Mouse (Mus musculus): Measurements from ENCODE around the gene CK137956. TPM values are rescaled to one million over a fixed set of nuclear protein-coding genes. Genes with fewer than 3 reads are reported as not detected.

CK137956 gene
- polyA plus RNA-seq (2016; fragmentation: Nextera tagmentation; extraction: Ambion mirVana), result 0.33 and 0.36 TPM in 2 replicates

- no peaks in the 10 kb centered on the region for H3K36me3 ChIP-seq (replicated peaks)
- no peak within 1 kb of the TSS for H3K9ac ChIP-seq
- H3K4me1 ChIP-seq, result peaks cover 9% of the 10 kb centered on the region; the same call in 1 of the 2 replicates
- no peak for ATAC-seq (ENCODE audit: low FRiP score)
- no peaks in the 10 kb centered on the region for H3K9me3 ChIP-seq
- H3K27me3 ChIP-seq, result peaks cover 49% of the 10 kb centered on the region
- 3% methylated on average over 39 of the region's 39 CpGs for WGBS
- H3K27ac ChIP-seq, result no peak within 1 kb of the TSS
- 0 out of 2 replicates have a peak within 1 kb of the TSS, but pooled peaks have one; percentile 4 for H3K4me3 ChIP-seq (replicated peaks)
- H3K4me2 ChIP-seq, result peak within 1 kb of the TSS; percentile 40
Measured at GRCm38 (mm10) chr4:127970901-127971868, at the start of gene CK137956. CK137956 (minus strand) TSS chr4:127970951.

GRCm38 (mm10) chr4:128019465-128019864 lies 48.7 kb upstream of the CK137956 start:
- no peaks in the 10 kb centered on the region; the same call in 1 of the 2 replicates for H3K4me1 ChIP-seq
- H3K4me3 ChIP-seq (replicated peaks), result no peak overlapping the region
- H3K9me3 ChIP-seq, result no peaks in the 10 kb centered on the region
- no peaks in the 10 kb centered on the region for H3K27me3 ChIP-seq
- H3K4me2 ChIP-seq, result no peak overlapping the region
- H3K9ac ChIP-seq, result no peak overlapping the region
- no peak for ATAC-seq (ENCODE audit: low FRiP score)
- WGBS, result 69% methylated on average over 2 of the region's 2 CpGs
- H3K27ac ChIP-seq, result no peak overlapping the region
- H3K36me3 ChIP-seq (replicated peaks), result no peaks in the 10 kb centered on the region

- H3K27me3 ChIP-seq, result no peaks in the 10 kb centered on the region
- no peaks in the 10 kb centered on the region for H3K36me3 ChIP-seq (replicated peaks)
- no peaks in the 10 kb centered on the region for H3K9me3 ChIP-seq
- H3K4me3 ChIP-seq (replicated peaks), result no peak overlapping the region
- H3K9ac ChIP-seq, result no peak overlapping the region
- no peak for ATAC-seq (ENCODE audit: low FRiP score)
- H3K4me1 ChIP-seq, result no peaks in the 10 kb centered on the region
- H3K4me2 ChIP-seq, result no peak overlapping the region
- no peak overlapping the region for H3K27ac ChIP-seq
- 63% methylated on average over 3 of the region's 3 CpGs for WGBS
Measured at GRCm38 (mm10) chr4:128004797-128005452, 34.2 kb upstream of the CK137956 start.

GRCm38 (mm10) chr4:128002638-128003101 lies 31.9 kb upstream of the CK137956 start:
- Histone ChIP-seq H3K27ac (no peak overlapping the region), H3K9ac (no peak overlapping the region), H3K9me3 (no peaks in the 10 kb centered on the region), H3K4me3 (replicated peaks) (no peak overlapping the region), H3K36me3 (replicated peaks) (no peaks in the 10 kb centered on the region), H3K27me3 (no peaks in the 10 kb centered on the region), H3K4me2 (no peak overlapping the region), H3K4me1 (no peaks in the 10 kb centered on the region)
- no peak for ATAC-seq (ENCODE audit: low FRiP score)
- 77% methylated on average over 4 of the region's 4 CpGs for WGBS

GRCm38 (mm10) chr4:127999281-127999680 lies 28.5 kb upstream of the CK137956 start:
- Histone ChIP-seq H3K27ac (no peak overlapping the region), H3K4me3 (replicated peaks) (no peak overlapping the region), H3K4me2 (no peak overlapping the region), H3K36me3 (replicated peaks) (no peaks in the 10 kb centered on the region), H3K27me3 (no peaks in the 10 kb centered on the region), H3K9me3 (no peaks in the 10 kb centered on the region), H3K9ac (no peak overlapping the region), H3K4me1 (no peaks in the 10 kb centered on the region)
- 85% methylated on average over 3 of the region's 3 CpGs for WGBS
- no peak for ATAC-seq (ENCODE audit: low FRiP score)

GRCm38 (mm10) chr4:127989347-127989995 lies 18.7 kb upstream of the CK137956 start:
- H3K4me1 ChIP-seq, result peaks cover 39% of the 10 kb centered on the region
- H3K27me3 ChIP-seq, result peaks cover 63% of the 10 kb centered on the region
- H3K9ac ChIP-seq, result no peak overlapping the region; the same call in 1 of the 2 replicates
- ATAC-seq (ENCODE audit: low FRiP score), result no peak
- peak overlapping the region; percentile 66 for H3K4me3 ChIP-seq (replicated peaks)
- 8% methylated on average over 18 of the region's 18 CpGs for WGBS
- no peaks in the 10 kb centered on the region for H3K9me3 ChIP-seq
- no peak overlapping the region for H3K27ac ChIP-seq
- H3K4me2 ChIP-seq, result peak overlapping the region; percentile 91
- no peaks in the 10 kb centered on the region for H3K36me3 ChIP-seq (replicated peaks)

GRCm38 (mm10) chr4:127988526-127989180 lies 17.9 kb upstream of the CK137956 start:
- 1% methylated on average over 39 of the region's 39 CpGs for WGBS
- Histone ChIP-seq H3K4me1 (peaks cover 39% of the 10 kb centered on the region), H3K27ac (no peak overlapping the region), H3K27me3 (peaks cover 72% of the 10 kb centered on the region), H3K4me2 (peak overlapping the region; percentile 91), H3K9me3 (no peaks in the 10 kb centered on the region), H3K4me3 (replicated peaks) (peak overlapping the region; percentile 66), H3K9ac (peak overlapping the region; percentile 78), H3K36me3 (replicated peaks) (no peaks in the 10 kb centered on the region)
- ATAC-seq (ENCODE audit: low FRiP score), result peak; percentile 12; the same call in 1 of the 2 replicates

- H3K36me3 ChIP-seq (replicated peaks), result no peaks in the 10 kb centered on the region
- H3K9ac ChIP-seq, result peak within 1 kb of the TSS; percentile 78
- no peaks in the 10 kb centered on the region for H3K9me3 ChIP-seq
- ATAC-seq (ENCODE audit: low FRiP score), result peak; percentile 45
- peak within 1 kb of the TSS; percentile 75 for H3K27ac ChIP-seq
- H3K4me1 ChIP-seq, result peaks cover 39% of the 10 kb centered on the region
- H3K4me2 ChIP-seq, result peak within 1 kb of the TSS; percentile 91
- under 1% methylated on average over 44 of the region's 65 CpGs for WGBS
- peaks cover 77% of the 10 kb centered on the region for H3K27me3 ChIP-seq
- peak within 1 kb of the TSS; percentile 66 for H3K4me3 ChIP-seq (replicated peaks)
Measured at GRCm38 (mm10) chr4:127987784-127988455, 17.2 kb upstream of the CK137956 start, which contains the start of gene Csmd2. Csmd2 (plus strand) TSS chr4:127987857.

- WGBS, result 5% methylated on average over 10 of the region's 10 CpGs
Measured at GRCm38 (mm10) chr4:127987270-127987669, 16.5 kb upstream of the CK137956 start.

GRCm38 (mm10) chr4:127986491-127987075 lies 15.8 kb upstream of the CK137956 start:
- Histone ChIP-seq H3K27ac (no peak overlapping the region), H3K36me3 (replicated peaks) (no peaks in the 10 kb centered on the region), H3K9me3 (no peaks in the 10 kb centered on the region), H3K4me3 (replicated peaks) (peak overlapping the region; percentile 66), H3K4me2 (peak overlapping the region; percentile 91), H3K4me1 (peaks cover 43% of the 10 kb centered on the region), H3K9ac (peak overlapping the region; percentile 5; the same call in 1 of the 2 replicates), H3K27me3 (peaks cover 89% of the 10 kb centered on the region)
- WGBS, result 2% methylated on average over 25 of the region's 25 CpGs
- peak; percentile 39 for ATAC-seq (ENCODE audit: low FRiP score)

More at GRCm38 (mm10) chr4:127987270-127987669, 16.5 kb upstream of the CK137956 start:
- Histone ChIP-seq H3K9me3 (no peaks in the 10 kb centered on the region), H3K27ac (no peak overlapping the region), H3K36me3 (replicated peaks) (no peaks in the 10 kb centered on the region), H3K27me3 (peaks cover 83% of the 10 kb centered on the region), H3K4me2 (peak overlapping the region; percentile 91), H3K9ac (peak overlapping the region; percentile 36), H3K4me1 (peaks cover 39% of the 10 kb centered on the region), H3K4me3 (replicated peaks) (peak overlapping the region; percentile 66)
- ATAC-seq (ENCODE audit: low FRiP score), result no peak
